Mouse (Mus musculus): ENCODE measurements around the gene C130079G13Rik. TPM values are rescaled to one million over a fixed set of nuclear protein-coding genes. Genes with fewer than 3 reads are reported as not detected.
A peak's percentile ranks its signal among the peaks of the same experiment; 100 is the strongest.
"Not testable (repeated sequence)": the region's sequence is repeated elsewhere in the genome, so short reads cannot be mapped to it uniquely, and the experiment has no call there.

C130079G13Rik gene
- total RNA-seq (2021) = not detected
- long read RNA-seq, experiment 1 = 0 reads
- long read RNA-seq, experiment 2 = 0 reads

GRCm38 (mm10) chr3:59924914-59925313 lies at the start of gene C130079G13Rik:
C130079G13Rik (plus strand) TSS chr3:59925214.
- DNase-seq = no peak

- not testable (repeated sequence) for DNase-seq
These were observed 47.4 kb upstream of the C130079G13Rik start for GRCm38 (mm10) chr3:59877601-59878000.

GRCm38 (mm10) chr3:59879801-59880554 lies 45.0 kb upstream of the C130079G13Rik start:
- not testable (repeated sequence) for DNase-seq

- DNase-seq = peak; percentile 2
These were observed 31.7 kb upstream of the C130079G13Rik start for GRCm38 (mm10) chr3:59893276-59893675.

GRCm38 (mm10) chr3:59934621-59935020 lies 9.6 kb downstream of the C130079G13Rik start:
- no peak for DNase-seq

GRCm38 (mm10) chr3:59947294-59947950 lies 22.4 kb downstream of the C130079G13Rik start:
- DNase-seq = no peak

GRCm38 (mm10) chr3:59970891-59971290 lies 45.9 kb downstream of the C130079G13Rik start:
- peak; percentile 10 for DNase-seq

- no peak for DNase-seq
These were observed 49.6 kb downstream of the C130079G13Rik start for GRCm38 (mm10) chr3:59974591-59974990.

Other genes with a start within 250 kb of the C130079G13Rik start
- not detected for gene Gm5538, start 195.4 kb upstream of the C130079G13Rik start, total RNA-seq (2021)
- not detected for gene Gm8298, start 64.2 kb upstream of the C130079G13Rik start, total RNA-seq (2021)
- gene Aadacl2, start 81.5 kb downstream of the C130079G13Rik start, total RNA-seq (2021) = not detected
- gene Aadac, start 100.5 kb downstream of the C130079G13Rik start, total RNA-seq (2021) = 10 to 100 TPM; 29.5 to 65.2 TPM
- gene Sucnr1, start 156.7 kb downstream of the C130079G13Rik start, total RNA-seq (2021) = 1 to 10 TPM; 1.6 to 2.3 TPM

Measured in adrenal gland, postnatal 10 days (tissue).